Mouse (Mus musculus) kidney, embryonic 16.5 days (tissue): ENCODE results near the gene Xrcc3. TPM values are rescaled to one million over a fixed set of nuclear protein-coding genes. Genes with fewer than 3 reads are reported as not detected.

Source experiments
- ATAC-seq: fragments of 200-750 bp; cut with Nextera tagmentation; 2 replicates; pipeline ENCODE4 v1.8.0; 2017; ENCODE audit warnings: moderate TSS enrichment; ENCODE audit not compliant: low FRiP score, low TSS enrichment
- H3K27ac ChIP-seq: fragments of 300-500 bp; sonication (generic); 2 replicates; pipeline ENCODE4 v1.5.1; 2014; ENCODE audit warnings: low read length
- H3K27me3 ChIP-seq: fragments of 300-500 bp; sonication (generic); 2 replicates; pipeline ENCODE4 v1.6.1; 2014; ENCODE audit warnings: low read length, control low read depth, mixed read lengths; ENCODE audit not compliant: insufficient read depth
- H3K36me3 ChIP-seq: fragments of 300-500 bp; sonication (generic); 2 replicates; pipeline ENCODE4 v1.6.1; 2014; ENCODE audit warnings: low read length, control low read depth, mixed read lengths; ENCODE audit not compliant: insufficient read depth
- H3K4me1 ChIP-seq: fragments of 300-500 bp; sonication (generic); 2 replicates; pipeline ENCODE4 v1.6.1; 2014; ENCODE audit warnings: low read length, control low read depth, mixed read lengths; ENCODE audit not compliant: insufficient read depth
- H3K4me2 ChIP-seq: fragments of 300-500 bp; sonication (generic); replicated peaks from 2 replicates; pipeline ENCODE4 v1.6.1; 2014; ENCODE audit warnings: low read depth, low read length
- H3K4me3 ChIP-seq: fragments of 300-500 bp; sonication (generic); 2 replicates; pipeline ENCODE4 v1.5.1; 2014; ENCODE audit warnings: mild to moderate bottlenecking, low read length
- H3K9ac ChIP-seq: fragments of 300-500 bp; sonication (generic); replicated peaks from 2 replicates; pipeline ENCODE4 v1.6.1; 2014; ENCODE audit warnings: low read length
- H3K9me3 ChIP-seq: fragments of 300-500 bp; sonication (generic); 2 replicates; pipeline ENCODE4 v1.6.1; 2016; ENCODE audit warnings: low read length, control low read depth
- WGBS: fragments of 180-500 bp; shearing (Covaris S2); extraction: QIAGEN DNeasy Blood & Tissue Kit; methylation state at CpG from one replicate; pipeline ENCODE4 v1.1.7; 2014; 5-methylcytosine and 5-hydroxymethylcytosine counted together
- polyA plus RNA-seq: library from polyadenylated mRNA; unstranded; fragments of >200 nt; fragmentation: Nextera tagmentation; extraction: Ambion mirVana; gene quantifications from 2 replicates; pipeline ENCODE4 v1.2.1, GENCODE M21; 2015

Xrcc3 gene
- 12.4 and 16.1 TPM in 2 replicates for polyA plus RNA-seq

DNA sequence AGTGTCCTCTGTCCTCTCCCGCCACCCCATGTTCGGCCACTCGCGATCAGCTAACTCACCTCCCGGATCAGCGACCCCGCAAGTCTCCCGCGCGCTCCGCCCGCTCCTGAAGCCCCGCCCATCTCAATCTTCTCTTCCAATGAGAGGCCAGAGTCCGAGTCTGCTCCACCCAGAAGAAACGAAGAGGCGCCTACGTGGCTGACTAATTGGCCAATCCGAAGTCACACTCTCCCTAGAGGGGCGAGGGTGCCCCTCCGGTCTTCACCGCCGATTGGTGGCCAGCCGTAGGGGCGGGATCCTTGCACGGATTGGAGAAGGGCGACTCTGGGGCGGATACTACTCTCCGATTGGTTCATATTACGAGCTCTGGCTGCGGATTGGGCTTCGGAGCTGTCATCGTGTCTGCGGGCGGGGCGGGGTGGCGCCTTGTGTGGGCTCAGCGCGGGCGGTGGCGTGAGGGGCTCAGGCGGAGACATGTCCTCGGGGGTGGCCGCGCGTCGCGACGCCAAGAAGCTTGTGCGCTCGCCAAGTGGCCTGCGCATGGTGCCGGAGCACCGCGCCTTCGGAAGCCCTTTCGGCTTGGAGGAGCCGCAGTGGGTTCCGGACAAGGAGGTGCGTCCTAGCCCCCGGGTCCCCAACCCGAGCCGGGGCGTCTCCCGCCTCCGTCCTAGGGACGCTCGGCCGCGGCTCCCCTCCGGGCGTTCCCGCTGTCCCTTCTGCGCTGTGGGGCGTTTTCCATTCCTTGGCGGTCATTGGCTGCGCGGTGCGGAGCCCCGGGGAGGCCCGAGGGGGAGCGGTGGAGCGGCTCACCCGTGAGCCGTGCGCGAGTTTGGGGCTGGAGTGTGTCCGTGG lies at the start of gene Xrcc3, which contains the start of gene Zfyve21:
TSS of gene Xrcc3 (minus strand) at position 108 of the 852 bp plus-strand sequence.
TSS of gene Zfyve21 (plus strand) at position 405 of the 852 bp plus-strand sequence.
- Histone ChIP-seq H3K27ac (peak within 1 kb of the TSS; percentile 96), H3K4me3 (peak within 1 kb of the TSS; percentile 76), H3K4me1 (peaks cover 53% of the 10 kb centered on the region), H3K36me3 (peaks cover 3% of the 10 kb centered on the region; the same call in 1 of the 2 replicates), H3K9me3 (no peaks in the 10 kb centered on the region), H3K27me3 (no peaks in the 10 kb centered on the region), H3K9ac (peak within 1 kb of the TSS; percentile 92), H3K4me2 (peak within 1 kb of the TSS; percentile 86)
- ATAC-seq: peak; percentile 98
- WGBS: under 1% methylated on average over 80 of the region's 87 CpGs

DNA sequence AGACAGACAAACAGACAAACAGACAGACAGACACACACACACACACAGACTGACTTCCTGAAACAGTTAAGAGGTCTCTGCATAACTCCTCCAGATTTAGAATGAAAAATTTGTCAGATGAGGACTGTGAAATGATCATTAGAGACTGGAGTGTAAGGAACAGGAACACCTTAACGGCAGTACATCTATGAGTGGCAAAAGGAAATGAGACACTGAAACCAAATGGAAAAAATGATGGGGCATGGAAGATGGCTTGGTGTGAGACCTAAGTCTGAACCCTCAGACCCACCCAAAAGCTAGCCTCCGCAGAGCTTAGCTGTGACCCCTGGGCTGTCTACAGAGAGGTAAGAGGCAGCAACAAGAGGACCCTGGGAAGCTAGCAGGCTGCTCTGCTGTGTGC lies 41.8 kb upstream of the Xrcc3 start:
- ATAC-seq: no peak
- Histone ChIP-seq H3K9ac (no peak overlapping the region), H3K4me3 (no peak overlapping the region), H3K36me3 (peaks cover 8% of the 10 kb centered on the region; the same call in 1 of the 2 replicates), H3K27ac (no peak overlapping the region), H3K4me2 (no peak overlapping the region), H3K4me1 (0 out of 2 replicates have a peak, but pooled peaks cover 2% of the 10 kb centered on the region), H3K27me3 (no peaks in the 10 kb centered on the region), H3K9me3 (no peaks in the 10 kb centered on the region)
- 92% methylated on average over 2 of the region's 2 CpGs for WGBS

DNA sequence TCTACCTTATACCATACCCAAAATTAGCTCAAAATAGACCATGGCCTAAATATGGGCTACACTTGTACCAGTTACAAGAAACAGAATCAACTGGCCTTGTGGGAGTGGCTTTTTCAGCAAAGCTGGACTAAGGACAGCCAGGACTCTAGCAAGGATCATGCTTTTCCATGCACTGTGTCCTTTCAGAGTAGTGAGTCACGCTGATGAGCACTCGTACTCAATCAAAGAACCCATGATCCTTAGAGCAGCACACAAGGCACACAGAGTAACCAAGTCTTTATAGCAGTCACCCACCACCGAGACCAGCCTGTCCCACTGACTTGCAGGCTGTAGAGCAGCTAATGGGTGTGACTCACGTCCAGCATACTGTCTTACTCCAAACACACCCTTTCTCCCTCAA lies 39.9 kb upstream of the Xrcc3 start:
- Histone ChIP-seq H3K27ac (no peak overlapping the region), H3K4me1 (0 out of 2 replicates have a peak, but pooled peaks cover 2% of the 10 kb centered on the region), H3K27me3 (no peaks in the 10 kb centered on the region), H3K36me3 (peaks cover 12% of the 10 kb centered on the region; the same call in 1 of the 2 replicates), H3K9me3 (no peaks in the 10 kb centered on the region), H3K4me3 (no peak overlapping the region), H3K9ac (no peak overlapping the region), H3K4me2 (no peak overlapping the region)
- 50% methylated on average over 4 of the region's 4 CpGs for WGBS
- no peak for ATAC-seq

DNA sequence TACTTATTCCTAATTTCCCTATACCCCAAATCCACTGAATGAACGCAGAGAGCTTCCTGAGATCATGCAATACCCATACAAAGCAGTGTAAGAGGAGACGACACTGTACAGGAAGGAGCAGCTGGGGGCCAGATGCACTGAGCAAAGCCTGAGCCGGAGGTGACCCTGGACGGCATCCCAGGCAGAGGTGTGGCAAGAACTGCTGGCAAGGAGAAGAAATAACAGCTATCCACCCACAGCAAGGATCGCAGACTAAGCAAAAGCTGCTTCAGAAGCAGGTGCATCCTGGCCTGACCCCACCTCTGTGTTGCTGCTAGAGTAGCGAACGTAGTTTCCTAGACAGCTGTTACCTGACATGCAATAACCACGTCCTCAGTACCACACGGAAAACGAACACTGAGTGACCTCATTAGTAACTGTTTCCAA lies 39.4 kb upstream of the Xrcc3 start:
- no peak overlapping the region for H3K4me3 ChIP-seq
- no peaks in the 10 kb centered on the region for H3K27me3 ChIP-seq
- no peak overlapping the region for H3K4me2 ChIP-seq
- no peaks in the 10 kb centered on the region for H3K9me3 ChIP-seq
- H3K36me3 ChIP-seq: peaks cover 12% of the 10 kb centered on the region; the same call in 1 of the 2 replicates
- no peak for ATAC-seq
- no peak overlapping the region for H3K27ac ChIP-seq
- WGBS: 43% methylated on average over 10 of the region's 10 CpGs
- H3K4me1 ChIP-seq: 0 out of 2 replicates have a peak, but pooled peaks cover 2% of the 10 kb centered on the region
- no peak overlapping the region for H3K9ac ChIP-seq

DNA sequence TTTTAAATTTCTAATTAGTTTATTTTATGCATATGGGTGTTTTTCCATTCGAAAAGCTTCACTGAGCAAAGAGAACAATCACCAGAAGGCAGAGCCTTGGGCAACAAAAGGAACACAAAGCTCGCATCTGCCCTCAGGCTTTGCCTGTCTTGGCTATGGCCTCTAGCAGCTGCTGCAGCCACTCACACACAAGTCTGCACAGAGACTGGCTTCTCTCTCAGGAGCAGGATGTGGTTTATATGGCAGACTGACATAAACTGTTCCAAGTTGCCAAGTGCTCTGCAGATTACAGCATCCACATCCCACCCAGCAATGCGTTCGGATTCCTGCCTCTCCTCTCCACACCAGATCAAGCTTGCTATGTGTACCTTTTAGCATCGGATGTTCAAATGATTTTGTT lies 38.1 kb upstream of the Xrcc3 start:
- WGBS: 77% methylated on average over 5 of the region's 5 CpGs

DNA sequence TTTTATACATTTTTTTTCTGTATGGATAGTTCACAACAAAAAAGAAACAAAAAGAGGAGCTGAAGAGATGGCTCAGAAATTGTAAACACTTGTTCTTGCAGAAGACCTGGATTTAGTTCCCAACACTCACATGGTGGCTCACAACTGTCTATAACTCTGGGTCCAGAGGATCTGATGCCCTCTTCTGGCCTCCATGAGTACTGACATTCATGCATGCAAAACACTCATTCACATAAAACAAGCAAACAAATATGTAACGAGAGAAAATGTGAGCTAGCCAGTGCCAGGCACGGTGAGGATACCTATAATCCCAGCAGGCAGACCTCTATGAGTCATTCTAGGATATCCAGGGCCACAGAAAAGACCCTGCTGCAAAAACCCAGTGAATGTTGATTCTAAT lies 37.6 kb upstream of the Xrcc3 start:
- no peak overlapping the region for H3K9ac ChIP-seq
- no peak overlapping the region for H3K4me2 ChIP-seq
- H3K36me3 ChIP-seq: peaks cover 9% of the 10 kb centered on the region; the same call in 1 of the 2 replicates
- H3K4me1 ChIP-seq: 0 out of 2 replicates have a peak, but pooled peaks cover 2% of the 10 kb centered on the region
- no peaks in the 10 kb centered on the region for H3K9me3 ChIP-seq
- ATAC-seq: no peak
- H3K27ac ChIP-seq: no peak overlapping the region
- H3K27me3 ChIP-seq: no peaks in the 10 kb centered on the region
- WGBS: 75% methylated on average over 2 of the region's 2 CpGs
- no peak overlapping the region for H3K4me3 ChIP-seq

More for the DNA sequence above, 38.1 kb upstream of the Xrcc3 start:
- H3K9ac ChIP-seq: no peak overlapping the region
- ATAC-seq: no peak
- no peaks in the 10 kb centered on the region for H3K27me3 ChIP-seq
- H3K4me3 ChIP-seq: no peak overlapping the region
- no peak overlapping the region for H3K27ac ChIP-seq
- H3K4me1 ChIP-seq: 0 out of 2 replicates have a peak, but pooled peaks cover 2% of the 10 kb centered on the region
- H3K9me3 ChIP-seq: no peaks in the 10 kb centered on the region
- H3K36me3 ChIP-seq: peaks cover 9% of the 10 kb centered on the region; the same call in 1 of the 2 replicates
- H3K4me2 ChIP-seq: no peak overlapping the region

DNA sequence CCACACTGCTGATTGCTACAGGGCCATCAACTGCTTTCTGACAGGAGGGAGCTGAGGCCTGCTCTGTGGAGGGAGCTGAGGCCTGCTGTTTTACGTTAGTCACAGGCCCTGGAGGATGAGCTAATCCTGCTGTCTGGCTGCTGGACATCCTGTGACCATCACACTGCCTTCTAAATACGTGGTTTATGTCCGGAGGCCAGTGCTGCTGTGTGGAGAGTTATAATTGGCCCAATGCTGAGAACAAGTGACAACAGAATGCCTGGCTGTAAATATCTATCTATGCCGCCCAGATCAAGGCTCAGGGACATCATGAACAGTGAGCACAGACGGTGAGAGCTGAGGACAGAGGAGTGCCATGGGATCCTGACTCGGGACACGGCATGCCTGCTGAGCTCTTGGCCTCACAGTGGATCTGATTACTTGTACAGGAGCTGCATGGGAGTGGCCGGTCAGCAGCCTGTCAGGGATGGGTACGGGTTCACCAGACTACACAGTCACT lies 34.7 kb upstream of the Xrcc3 start:
- 57% methylated on average over 9 of the region's 9 CpGs for WGBS
- no peak overlapping the region for H3K4me3 ChIP-seq
- no peaks in the 10 kb centered on the region for H3K27me3 ChIP-seq
- no peak overlapping the region for H3K4me2 ChIP-seq
- peaks cover 5% of the 10 kb centered on the region; the same call in 1 of the 2 replicates for H3K36me3 ChIP-seq
- 0 out of 2 replicates have a peak, but pooled peaks cover 2% of the 10 kb centered on the region for H3K4me1 ChIP-seq
- H3K9ac ChIP-seq: no peak overlapping the region
- no peaks in the 10 kb centered on the region for H3K9me3 ChIP-seq
- 0 out of 2 replicates have a peak, but pooled peaks have one; percentile 27 for ATAC-seq
- no peak overlapping the region for H3K27ac ChIP-seq

DNA sequence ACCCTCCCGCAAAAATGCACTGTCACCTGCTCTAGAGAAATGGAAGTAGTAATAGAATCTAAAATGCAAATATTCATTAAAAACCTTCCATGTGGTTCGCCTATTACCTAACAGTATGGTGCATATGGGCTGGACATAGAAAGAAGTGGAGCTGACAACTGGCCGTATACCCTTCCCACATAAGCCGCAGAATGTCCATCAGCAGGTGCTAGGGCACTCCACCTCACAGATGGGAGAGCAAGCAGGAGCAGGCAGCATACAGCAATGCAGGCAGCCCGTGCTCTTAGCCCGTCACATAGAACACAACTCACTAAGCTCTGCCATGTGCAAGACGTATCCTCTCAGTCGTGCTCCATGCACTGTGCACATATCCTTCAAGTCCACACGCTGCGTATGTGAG lies 33.1 kb upstream of the Xrcc3 start:
- Histone ChIP-seq H3K27me3 (no peaks in the 10 kb centered on the region), H3K9ac (no peak overlapping the region), H3K9me3 (no peaks in the 10 kb centered on the region), H3K27ac (no peak overlapping the region), H3K4me1 (no peaks in the 10 kb centered on the region), H3K36me3 (peaks cover 13% of the 10 kb centered on the region; the same call in 1 of the 2 replicates), H3K4me2 (no peak overlapping the region), H3K4me3 (no peak overlapping the region)
- 70% methylated on average over 10 of the region's 10 CpGs for WGBS
- no peak for ATAC-seq

DNA sequence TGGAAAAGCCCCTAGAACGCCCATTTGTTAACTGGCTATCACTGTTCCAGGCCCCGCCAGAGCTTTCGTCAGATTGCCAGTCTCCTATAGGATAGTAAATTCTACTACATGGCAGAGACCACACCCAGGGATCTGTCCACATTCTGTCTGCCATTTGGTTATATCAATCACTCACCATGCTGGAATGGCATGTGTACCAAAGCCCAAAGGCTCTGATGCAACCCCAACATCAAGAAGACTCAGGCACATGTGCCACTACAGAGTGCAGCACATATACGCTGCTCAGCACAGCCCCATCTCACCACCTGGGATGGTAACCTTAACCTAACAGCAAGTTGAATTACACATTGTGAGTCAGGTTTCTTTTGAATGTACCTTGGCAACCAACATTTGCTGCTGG lies 32.3 kb upstream of the Xrcc3 start:
- H3K36me3 ChIP-seq: peaks cover 13% of the 10 kb centered on the region; the same call in 1 of the 2 replicates
- no peak overlapping the region for H3K9ac ChIP-seq
- H3K27me3 ChIP-seq: no peaks in the 10 kb centered on the region
- H3K9me3 ChIP-seq: no peaks in the 10 kb centered on the region
- ATAC-seq: no peak
- no peaks in the 10 kb centered on the region for H3K4me1 ChIP-seq
- WGBS: 90% methylated on average over 4 of the region's 4 CpGs
- no peak overlapping the region for H3K27ac ChIP-seq
- no peak overlapping the region for H3K4me2 ChIP-seq
- H3K4me3 ChIP-seq: no peak overlapping the region
